Mouse (Mus musculus) heart, postnatal 10 days (tissue): ENCODE measurements around the gene Clps. TPM values are rescaled to one million over a fixed set of nuclear protein-coding genes. Genes with fewer than 3 reads are reported as not detected.

Experiments
- microRNA-seq, 2 experiments: library from miRNA; unstranded; fragments of <30 nt; microRNA quantifications; one replicate each; pipeline ENCODE4 v1.2.0; 2022
- total RNA-seq, 2 experiments: library from RNA; stranded (reverse); gene quantifications; 2 replicates each; pipeline ENCODE4 v1.2.3; 2021

Clps gene
- total RNA-seq, 2 experiments from 2014 or later, result not detected

Small RNA genes lying within 50 kb of the gene (microRNA-seq; reads per million reads assigned to microRNA genes)
- gene Gm25195 (0 reads per million in 2 experiments), gene Mir6969 (0 reads per million in 2 experiments)

Other genes with a start within 250 kb of the Clps start
- gene Fance, start 247.2 kb downstream of the Clps start, total RNA-seq, result 10 to 100 TPM; 16.9 to 18.2 TPM
- gene Rpl10a, start 232.3 kb downstream of the Clps start, total RNA-seq, result 100 to 1,000 TPM; 584 to 595 TPM
- gene Tead3, start 209.9 kb downstream of the Clps start, total RNA-seq, result 10 to 100 TPM; 15.3 to 19.3 TPM
- under 1 TPM; 0.86 to 0.94 TPM for gene Tulp1, start 195.5 kb downstream of the Clps start, total RNA-seq
- 10 to 100 TPM in 1 of 2 experiments, 1 to 10 TPM in 1; 9.8 to 52.9 TPM for gene Fkbp5, start 43.2 kb downstream of the Clps start, total RNA-seq
- gene Armc12, start 30.0 kb downstream of the Clps start, total RNA-seq, result not detected
- not detected for gene Clpsl2, start 11.4 kb downstream of the Clps start, total RNA-seq
- not detected for gene Lhfpl5, start 14.9 kb upstream of the Clps start, total RNA-seq
- gene Srpk1, start 61.9 kb upstream of the Clps start, total RNA-seq, result 10 to 100 TPM; 40.0 to 43.7 TPM
- gene Slc26a8, start 129.5 kb upstream of the Clps start, total RNA-seq, result 1 to 10 TPM in 1 of 2 experiments, under 1 TPM in 1; 0.65 to 1.2 TPM
- 10 to 100 TPM; 47.3 to 51.1 TPM for gene Mapk14, start 130.6 kb upstream of the Clps start, total RNA-seq
- gene AC170998.1, start 165.3 kb upstream of the Clps start, total RNA-seq, result under 1 TPM; 0.45 to 0.77 TPM
- 1 to 10 TPM in 1 of 2 experiments, under 1 TPM in 1; 0.45 to 1.1 TPM for gene Mapk13, start 208.5 kb upstream of the Clps start, total RNA-seq
- gene Brpf3, start 240.3 kb upstream of the Clps start, total RNA-seq, result 10 to 100 TPM; 15.2 to 22.3 TPM